Mouse (Mus musculus): ENCODE results near the gene Igflr1. TPM values are rescaled to one million over a fixed set of nuclear protein-coding genes. Genes with fewer than 3 reads are reported as not detected.

The Igflr1 gene
- total RNA-seq, 2 experiments from 2014 or later: 1.5 to 1.7 TPM

DNA sequence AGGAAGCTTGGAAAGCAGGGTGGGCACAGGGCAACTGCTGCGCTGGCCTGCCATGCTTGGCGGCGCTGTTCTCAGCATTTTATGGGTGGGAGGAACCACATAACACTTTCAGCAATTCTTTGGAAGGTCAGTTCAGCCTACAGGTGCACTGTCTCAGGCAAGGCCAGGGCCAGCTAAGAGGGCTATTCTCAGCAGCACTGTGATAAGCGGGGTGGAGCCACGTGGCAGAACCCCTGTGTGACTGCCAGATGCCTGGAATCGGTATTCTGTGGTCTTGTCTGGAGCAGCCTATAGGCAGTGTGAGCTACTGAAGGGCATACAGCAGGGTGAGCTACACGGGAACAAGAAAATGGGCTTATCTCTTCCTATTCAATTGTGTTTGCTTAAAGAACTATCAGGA lies 44.8 kb downstream of the Igflr1 start:
- no peak for DNase-seq (ENCODE audit: low spot score in 2 of 2)

- no peak for DNase-seq (ENCODE audit: low spot score in 2 of 2)
Measured at GRCm38 (mm10) chr7:30612654-30613402, 47.6 kb downstream of the Igflr1 start, which contains the start of gene Upk1a. TSS of gene Upk1a (minus strand) at chr7:30612847.

DNA sequence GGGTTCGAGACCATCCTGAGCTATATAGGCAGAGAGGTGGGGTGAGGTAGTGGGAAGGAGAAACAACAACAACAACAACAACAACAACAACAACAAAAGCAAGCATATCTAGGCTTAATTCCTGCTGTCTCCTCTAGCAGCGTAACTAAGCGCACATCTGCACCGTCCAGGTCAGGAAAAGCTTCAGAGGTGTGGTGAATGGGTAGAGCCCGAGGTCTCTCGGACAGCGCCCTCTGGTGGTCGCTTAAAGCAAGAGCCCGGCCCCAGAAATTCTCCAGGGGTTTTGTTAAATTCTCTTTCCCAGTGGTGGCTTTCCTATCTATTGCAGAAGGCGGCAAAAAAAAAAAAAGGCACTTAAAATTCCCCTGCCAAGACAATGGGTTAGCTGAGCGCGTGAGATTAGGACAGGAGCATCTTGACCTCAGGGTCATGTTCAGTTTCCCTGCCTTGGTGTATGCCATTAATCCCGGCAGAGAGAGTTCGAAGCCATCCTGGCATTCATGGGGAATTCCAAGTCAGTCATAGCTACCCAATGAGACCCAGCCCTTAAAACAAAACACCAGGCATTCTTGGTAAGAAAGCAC lies 48.4 kb downstream of the Igflr1 start:
- peak in 1 of 2 experiments; percentile 52 for DNase-seq (ENCODE audit: low spot score in 2 of 2)

DNA sequence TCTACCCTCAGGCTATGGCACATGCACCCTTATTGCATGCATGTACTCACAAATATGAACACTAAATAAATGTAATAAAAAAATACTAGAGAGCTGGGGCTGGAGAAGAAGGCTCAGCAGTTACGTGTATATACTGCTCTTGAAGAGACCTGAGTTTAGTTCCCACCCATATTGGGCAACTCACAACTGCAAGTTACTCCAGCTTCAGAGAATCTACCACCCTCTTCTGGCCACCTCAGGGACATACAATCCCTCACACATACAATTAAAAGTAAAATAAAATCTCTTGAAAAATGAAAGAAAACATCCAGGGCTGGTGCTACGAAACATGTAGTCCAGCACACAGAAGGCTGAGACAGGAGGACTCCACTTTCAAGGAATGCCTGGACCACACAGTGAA lies 49.2 kb downstream of the Igflr1 start:
- no peak for DNase-seq (ENCODE audit: low spot score in 2 of 2)

DNA sequence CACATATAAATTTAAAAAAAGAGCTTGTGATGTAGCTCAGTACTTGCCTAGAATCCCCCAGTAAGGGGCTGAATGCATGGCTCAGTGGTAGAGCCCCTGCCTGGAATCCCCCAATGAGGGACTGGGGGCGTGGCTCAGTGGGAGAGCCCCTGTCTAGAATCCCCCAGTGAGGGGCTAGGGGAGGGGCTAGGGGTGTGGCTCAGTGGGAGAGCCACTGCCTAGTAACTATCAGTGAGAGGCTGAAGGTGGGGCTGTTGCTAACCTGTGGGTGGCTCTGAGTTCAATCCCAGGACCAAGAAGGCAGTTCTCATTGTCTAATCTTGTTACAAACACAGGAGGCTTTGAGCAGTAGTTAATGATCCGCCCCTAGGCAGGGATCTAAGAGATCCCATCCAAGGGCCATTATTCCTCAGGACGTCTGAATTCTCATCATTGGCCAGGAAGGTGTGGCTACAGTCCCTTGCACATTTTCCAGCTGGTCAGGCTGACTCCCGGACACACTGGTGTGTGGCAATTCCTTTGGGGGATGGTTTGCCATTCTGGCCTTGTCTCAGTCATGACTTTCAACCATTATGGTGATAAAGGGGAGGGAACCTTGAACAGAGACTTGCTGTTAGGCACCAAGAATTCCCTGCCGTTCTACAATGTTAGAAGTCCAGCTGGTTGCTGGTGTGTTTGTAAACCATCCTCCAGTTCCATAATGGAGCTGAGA lies 50.0 kb downstream of the Igflr1 start:
- no peak for DNase-seq (ENCODE audit: low spot score in 2 of 2)

Small RNAs within 50 kb of the gene (microRNA-seq; reads per million reads assigned to microRNA genes)
- not detected for gene Gm38670
- not detected for gene Mir3569

Other genes starting within 250 kb of the Igflr1 start
- gene E130208F15Rik, start 243.7 kb upstream of the Igflr1 start, total RNA-seq (2021): 1 to 10 TPM; 1.2 to 1.4 TPM
- 10 to 100 TPM; 12.0 to 13.2 TPM for gene Sdhaf1, start 241.5 kb upstream of the Igflr1 start, total RNA-seq (2021)
- 1 to 10 TPM; 3.3 to 3.8 TPM for gene Lrfn3, start 202.7 kb upstream of the Igflr1 start, total RNA-seq (2021)
- gene Tyrobp, start 151.7 kb upstream of the Igflr1 start, total RNA-seq (2021): 10 to 100 TPM; 24.9 to 33.3 TPM
- gene Hcst, start 145.6 kb upstream of the Igflr1 start, total RNA-seq (2021): under 1 TPM in 1 of 2 experiments, not detected in 1; 0.74 TPM
- gene Nfkbid, start 143.7 kb upstream of the Igflr1 start, total RNA-seq (2021): under 1 TPM; 0.56 to 0.67 TPM
- gene Aplp1, start 119.9 kb upstream of the Igflr1 start, total RNA-seq (2021): 1 to 10 TPM; 3.5 to 4.2 TPM
- under 1 TPM; 0.39 to 0.93 TPM for gene Kirrel2, start 107.7 kb upstream of the Igflr1 start, total RNA-seq (2021)
- not detected for gene Nphs1, start 107.1 kb upstream of the Igflr1 start, total RNA-seq (2021)
- gene Prodh2, start 71.8 kb upstream of the Igflr1 start, total RNA-seq (2021): under 1 TPM in 1 of 2 experiments, not detected in 1; 0.44 TPM
- gene Arhgap33, start 30.4 kb upstream of the Igflr1 start, total RNA-seq (2021): 1 to 10 TPM; 9.6 to 9.8 TPM
- gene Hspb6, start 13.2 kb upstream of the Igflr1 start, total RNA-seq (2021): 100 to 1,000 TPM; 182 to 186 TPM
- 10 to 100 TPM; 10.1 to 10.4 TPM for gene Proser3, start 13.1 kb upstream of the Igflr1 start, total RNA-seq (2021)
- 10 to 100 TPM; 17.3 to 18.6 TPM for gene Lin37, start 5.6 kb upstream of the Igflr1 start, total RNA-seq (2021)
- gene U2af1l4, start 2.1 kb upstream of the Igflr1 start, total RNA-seq (2021): 10 to 100 TPM; 55.6 to 62.4 TPM
- gene Gm49396, start 2.1 kb upstream of the Igflr1 start, total RNA-seq (2021): 1 to 10 TPM; 2.6 to 2.9 TPM
- 100 to 1,000 TPM in 1 of 2 experiments, 10 to 100 TPM in 1; 87.0 to 103 TPM for gene Psenen, start 1.8 kb upstream of the Igflr1 start, total RNA-seq (2021)
- 10 to 100 TPM; 34.0 to 34.2 TPM for gene Kmt2b, start 23.3 kb downstream of the Igflr1 start, total RNA-seq (2021)
- not detected for gene Zbtb32, start 33.5 kb downstream of the Igflr1 start, total RNA-seq (2021)
- under 1 TPM; 0.32 to 0.67 TPM for gene Upk1a, start 47.4 kb downstream of the Igflr1 start, total RNA-seq (2021)
- gene Cox6b1, start 60.7 kb downstream of the Igflr1 start, total RNA-seq (2021): 1,000 to 10,000 TPM; 1,025 to 1,032 TPM
- not detected for gene Etv2, start 70.4 kb downstream of the Igflr1 start, total RNA-seq (2021)
- gene Rbm42, start 84.9 kb downstream of the Igflr1 start, total RNA-seq (2021): 10 to 100 TPM; 54.6 to 56.2 TPM
- gene Haus5, start 99.6 kb downstream of the Igflr1 start, total RNA-seq (2021): 10 to 100 TPM in 1 of 2 experiments, 1 to 10 TPM in 1; 7.1 to 10.4 TPM
- not detected for gene Pmis2, start 106.2 kb downstream of the Igflr1 start, total RNA-seq (2021)
- not detected for gene 2200002J24Rik, start 133.5 kb downstream of the Igflr1 start, total RNA-seq (2021)
- gene Atp4a, start 146.8 kb downstream of the Igflr1 start, total RNA-seq (2021): not detected
- 100 to 1,000 TPM; 144 to 145 TPM for gene Tmem147, start 164.1 kb downstream of the Igflr1 start, total RNA-seq (2021)
- not detected for gene Gapdhs, start 178.3 kb downstream of the Igflr1 start, total RNA-seq (2021)
- gene Sbsn, start 186.0 kb downstream of the Igflr1 start, total RNA-seq (2021): 1 to 10 TPM; 4.1 to 4.6 TPM
- 1 to 10 TPM in 1 of 2 experiments, under 1 TPM in 1; 0.86 to 1.2 TPM for gene Dmkn, start 198.3 kb downstream of the Igflr1 start, total RNA-seq (2021)
- 10 to 100 TPM; 13.2 to 13.9 TPM for gene Krtdap, start 222.5 kb downstream of the Igflr1 start, total RNA-seq (2021)

Measured in gastrocnemius, postnatal 4 days (tissue).